Mouse (Mus musculus) stomach, postnatal 0 days (tissue): ENCODE results near the gene Stam2.

ENCODE experiments used
- CTCF ChIP-seq: IDR thresholded peaks from 2 replicates; pipeline ENCODE4 v1.5.1; 2016; ENCODE audit warnings: antibody characterized with exemption, low read depth, mild to moderate bottlenecking, moderate library complexity
- EP300 ChIP-seq: optimal IDR thresholded peaks from 2 replicates; pipeline ENCODE3; 2016; ENCODE audit warnings: antibody characterized with exemption

DNA sequence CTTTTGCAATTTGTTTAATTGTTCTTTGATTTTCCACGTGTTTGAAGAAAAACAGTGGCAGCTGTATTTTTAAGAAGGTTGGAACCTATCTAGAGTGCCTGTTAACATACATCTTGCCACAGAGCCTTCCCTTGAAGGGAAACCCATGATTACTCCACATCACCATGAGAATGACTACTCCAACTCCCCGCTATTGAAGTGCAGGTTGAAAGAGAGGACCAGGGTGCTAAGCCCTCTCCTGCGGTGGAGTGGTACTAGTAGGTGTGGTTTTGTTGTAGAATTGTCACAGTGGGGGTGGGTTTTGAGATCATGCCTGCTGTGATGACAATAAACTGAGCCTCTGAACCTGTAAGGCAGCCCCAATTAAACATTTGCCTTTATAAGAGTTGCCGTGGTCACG lies 41.7 kb downstream of the Stam2 start:
- TF ChIP-seq CTCF: no peak
- no peak for TF ChIP-seq EP300
